Mouse (Mus musculus) hindbrain, embryonic 11.5 days (tissue): Measurements from ENCODE around the gene Mapkapk2. TPM values are rescaled to one million over a fixed set of nuclear protein-coding genes. Genes with fewer than 3 reads are reported as not detected.

ENCODE experiments used
- ATAC-seq: fragments of 200-750 bp; cut with Nextera tagmentation; 2 replicates; pipeline ENCODE4 v1.8.0; 2017; ENCODE audit warnings: mild to moderate bottlenecking, moderate TSS enrichment, moderate library complexity; ENCODE audit not compliant: low FRiP score
- DNase-seq: peaks from one replicate; pipeline ENCODE4 v3.0.0-alpha.2; 2015; ENCODE audit warnings: low spot score
- H3K27ac ChIP-seq: fragments of 300-500 bp; sonication (generic); 2 replicates; pipeline ENCODE4 v1.5.1; 2014; ENCODE audit warnings: mild to moderate bottlenecking, low read depth, low read length
- H3K27me3 ChIP-seq: fragments of 300-500 bp; sonication (generic); 2 replicates; pipeline ENCODE4 v1.6.1; 2014; ENCODE audit warnings: mild to moderate bottlenecking, low read length, moderate library complexity, mixed read lengths; ENCODE audit not compliant: control insufficient read depth, insufficient read depth
- H3K36me3 ChIP-seq: fragments of 300-500 bp; sonication (generic); 2 replicates; pipeline ENCODE4 v1.6.1; 2014; ENCODE audit warnings: mild to moderate bottlenecking, low read length, moderate library complexity, mixed read lengths; ENCODE audit not compliant: control insufficient read depth, insufficient read depth
- H3K4me1 ChIP-seq: fragments of 300-500 bp; sonication (generic); replicated peaks from 2 replicates; pipeline ENCODE4 v1.6.1; 2014; ENCODE audit warnings: low read length, mixed read lengths; ENCODE audit not compliant: control insufficient read depth, insufficient read depth
- H3K4me2 ChIP-seq: fragments of 300-500 bp; sonication (generic); replicated peaks from 2 replicates; pipeline ENCODE4 v1.6.1; 2014; ENCODE audit warnings: mild to moderate bottlenecking, low read depth, low read length
- H3K4me3 ChIP-seq: fragments of 300-500 bp; sonication (generic); 2 replicates; pipeline ENCODE4 v1.5.1; 2014; ENCODE audit warnings: low read depth, low read length
- H3K9ac ChIP-seq: fragments of 300-500 bp; sonication (generic); 2 replicates; pipeline ENCODE4 v1.6.1; 2014; ENCODE audit warnings: low read depth, low read length
- H3K9me3 ChIP-seq: fragments of 300-500 bp; sonication (generic); 2 replicates; pipeline ENCODE4 v1.6.1; 2016; ENCODE audit warnings: low read length; ENCODE audit not compliant: control insufficient read depth
- WGBS: fragments of 180-500 bp; shearing (Covaris S2); extraction: QIAGEN DNeasy Blood & Tissue Kit; methylation state at CpG from one replicate; pipeline ENCODE4 v1.1.7; 2014; 5-methylcytosine and 5-hydroxymethylcytosine counted together
- polyA plus RNA-seq: library from polyadenylated mRNA; unstranded; fragments of >200 nt; fragmentation: Nextera tagmentation; extraction: Ambion mirVana; gene quantifications from 2 replicates; pipeline ENCODE4 v1.2.1, GENCODE M21; 2014

The Mapkapk2 gene
- polyA plus RNA-seq, 1 experiment from 2014 or later = 39.8 TPM

DNA sequence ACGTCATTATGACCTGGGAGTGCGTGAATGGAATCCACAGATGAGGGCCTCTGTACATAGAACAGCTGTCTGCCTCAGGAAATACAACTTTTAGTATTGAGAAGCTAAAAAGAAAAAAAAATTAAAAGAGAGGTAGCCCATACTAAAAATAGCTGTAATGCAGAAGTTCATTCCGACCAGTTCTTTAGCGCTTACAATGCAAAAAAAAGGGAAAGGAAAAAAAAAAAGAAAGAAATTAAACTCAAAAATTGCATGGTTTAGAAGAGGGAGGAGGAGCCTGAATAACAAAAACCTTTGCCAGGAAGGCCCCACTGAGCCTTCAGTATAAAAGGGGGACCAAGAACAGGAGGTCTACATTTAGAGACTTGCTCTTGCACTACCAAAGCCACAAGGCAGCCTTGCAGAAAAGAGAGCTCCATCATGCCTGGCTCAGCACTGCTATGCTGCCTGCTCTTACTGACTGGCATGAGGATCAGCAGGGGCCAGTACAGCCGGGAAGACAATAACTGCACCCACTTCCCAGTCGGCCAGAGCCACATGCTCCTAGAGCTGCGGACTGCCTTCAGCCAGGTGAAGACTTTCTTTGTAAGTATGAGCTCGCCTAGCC lies 78.0 kb downstream of the Mapkapk2 start, which contains the start of gene Il10:
Gene Il10, plus strand, starts transcription at position 354 of the 607 bp plus-strand sequence.
- H3K9ac ChIP-seq = no peak within 1 kb of the TSS
- H3K27ac ChIP-seq = no peak within 1 kb of the TSS
- no peak within 1 kb of the TSS for H3K4me3 ChIP-seq
- DNase-seq = no peak
- no peak for ATAC-seq
- no peaks in the 10 kb centered on the region for H3K9me3 ChIP-seq
- H3K27me3 ChIP-seq = no peaks in the 10 kb centered on the region
- WGBS = 85% methylated on average over 8 of the region's 8 CpGs
- H3K4me2 ChIP-seq = no peak within 1 kb of the TSS
- H3K36me3 ChIP-seq = no peaks in the 10 kb centered on the region
- H3K4me1 ChIP-seq = no peaks in the 10 kb centered on the region

DNA sequence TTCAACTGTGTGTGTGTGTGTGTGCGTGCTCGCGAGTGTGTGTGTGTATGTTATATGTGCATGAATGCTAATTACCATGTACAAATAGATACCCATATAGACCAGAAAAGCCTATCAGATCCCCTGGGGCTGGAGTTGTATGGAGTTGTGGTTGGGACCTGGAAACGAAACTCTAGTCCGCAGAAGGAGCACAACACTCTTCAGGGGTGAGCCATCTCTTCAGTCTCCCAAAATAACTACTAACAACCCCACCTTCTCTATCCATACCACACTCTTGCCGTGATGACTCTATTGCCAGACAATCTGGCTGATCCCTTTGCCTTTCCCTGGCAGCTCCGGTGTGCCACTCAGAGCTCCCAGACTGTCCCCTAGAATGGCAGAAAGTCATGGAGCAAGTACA lies 81.7 kb downstream of the Mapkapk2 start:
- ATAC-seq (no peak), DNase-seq (no peak)
- no peak overlapping the region for H3K9ac ChIP-seq
- H3K36me3 ChIP-seq = no peaks in the 10 kb centered on the region
- 94% methylated on average over 7 of the region's 7 CpGs for WGBS
- H3K4me1 ChIP-seq = no peaks in the 10 kb centered on the region
- no peak overlapping the region for H3K4me2 ChIP-seq
- no peaks in the 10 kb centered on the region for H3K9me3 ChIP-seq
- no peak overlapping the region for H3K4me3 ChIP-seq
- H3K27me3 ChIP-seq = no peaks in the 10 kb centered on the region
- H3K27ac ChIP-seq = no peak overlapping the region

DNA sequence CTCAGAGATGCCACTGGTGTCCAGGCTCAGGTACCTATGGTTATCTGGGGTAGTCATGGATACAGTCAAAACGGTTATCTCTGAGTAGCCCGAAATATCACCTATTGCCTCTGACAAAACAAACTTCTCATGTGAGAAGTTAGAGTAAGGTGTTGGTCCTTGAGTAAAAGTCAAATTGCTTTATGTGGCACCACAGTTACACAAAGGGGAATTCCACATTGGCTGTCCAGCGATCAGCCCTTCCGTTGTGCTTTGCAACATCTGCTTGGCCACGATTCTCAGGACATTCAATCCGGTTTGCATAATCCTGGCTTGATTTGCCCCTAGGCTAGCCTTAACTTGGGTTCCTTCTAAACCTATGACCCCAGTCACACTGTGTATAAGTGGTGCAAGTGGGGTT lies 82.3 kb downstream of the Mapkapk2 start:
- Histone ChIP-seq H3K4me2 (no peak overlapping the region), H3K27ac (no peak overlapping the region), H3K27me3 (no peaks in the 10 kb centered on the region), H3K9me3 (no peaks in the 10 kb centered on the region), H3K36me3 (no peaks in the 10 kb centered on the region), H3K9ac (no peak overlapping the region), H3K4me1 (no peaks in the 10 kb centered on the region), H3K4me3 (no peak overlapping the region)
- ATAC-seq (no peak), DNase-seq (no peak)
- WGBS = 90% methylated on average over 6 of the region's 6 CpGs

DNA sequence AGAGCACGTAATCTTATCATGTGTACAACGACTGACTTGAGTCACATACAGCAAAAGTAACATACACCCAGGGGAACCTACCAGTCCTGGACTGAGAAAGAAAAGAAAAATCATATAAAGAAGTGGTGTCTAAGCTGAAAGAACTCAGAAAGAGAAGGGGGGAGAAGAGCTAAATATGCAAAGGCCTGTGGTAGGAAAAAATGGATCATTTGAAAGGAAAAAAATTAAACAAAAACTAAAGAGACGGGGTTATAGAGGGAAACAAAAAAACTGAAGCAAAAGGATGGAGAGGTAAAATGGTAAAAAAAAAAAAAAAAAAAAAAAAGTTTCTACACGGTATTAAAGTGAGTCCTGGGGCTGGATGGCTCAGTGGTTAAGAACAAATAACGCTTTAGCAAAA lies 83.7 kb downstream of the Mapkapk2 start:
- WGBS = 92% methylated on average over 5 of the region's 5 CpGs
- no peaks in the 10 kb centered on the region for H3K9me3 ChIP-seq
- H3K4me1 ChIP-seq = no peaks in the 10 kb centered on the region
- no peaks in the 10 kb centered on the region for H3K36me3 ChIP-seq
- ATAC-seq (no peak), DNase-seq (no peak)
- no peak overlapping the region for H3K9ac ChIP-seq
- no peak overlapping the region for H3K4me3 ChIP-seq
- no peak overlapping the region for H3K27ac ChIP-seq
- no peak overlapping the region for H3K4me2 ChIP-seq
- no peaks in the 10 kb centered on the region for H3K27me3 ChIP-seq

DNA sequence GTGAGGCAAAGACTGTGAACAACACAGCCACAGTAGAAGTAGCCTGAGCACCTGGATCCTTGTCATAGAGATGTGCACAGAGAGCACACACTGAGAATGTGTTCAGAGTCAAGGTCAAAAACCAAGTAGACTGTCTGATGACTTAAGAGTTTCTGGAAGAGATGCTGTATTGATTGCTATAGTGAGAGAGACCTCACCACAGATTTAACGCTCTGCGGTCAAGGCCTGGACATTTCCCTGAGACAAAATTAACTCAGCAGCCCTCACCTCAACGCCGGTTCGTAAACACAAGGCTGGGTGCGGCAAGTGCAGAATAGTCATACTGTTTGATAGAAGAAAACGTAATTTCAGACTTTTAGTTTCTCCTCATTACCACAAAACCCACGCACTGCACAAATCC lies 85.1 kb downstream of the Mapkapk2 start:
- H3K27ac ChIP-seq = no peak overlapping the region
- H3K4me1 ChIP-seq = no peaks in the 10 kb centered on the region
- no peaks in the 10 kb centered on the region for H3K27me3 ChIP-seq
- H3K4me3 ChIP-seq = no peak overlapping the region
- no peak overlapping the region for H3K9ac ChIP-seq
- WGBS = 96% methylated on average over 8 of the region's 8 CpGs
- no peaks in the 10 kb centered on the region for H3K9me3 ChIP-seq
- no peak for ATAC-seq
- H3K36me3 ChIP-seq = no peaks in the 10 kb centered on the region
- no peak overlapping the region for H3K4me2 ChIP-seq
- no peak for DNase-seq

DNA sequence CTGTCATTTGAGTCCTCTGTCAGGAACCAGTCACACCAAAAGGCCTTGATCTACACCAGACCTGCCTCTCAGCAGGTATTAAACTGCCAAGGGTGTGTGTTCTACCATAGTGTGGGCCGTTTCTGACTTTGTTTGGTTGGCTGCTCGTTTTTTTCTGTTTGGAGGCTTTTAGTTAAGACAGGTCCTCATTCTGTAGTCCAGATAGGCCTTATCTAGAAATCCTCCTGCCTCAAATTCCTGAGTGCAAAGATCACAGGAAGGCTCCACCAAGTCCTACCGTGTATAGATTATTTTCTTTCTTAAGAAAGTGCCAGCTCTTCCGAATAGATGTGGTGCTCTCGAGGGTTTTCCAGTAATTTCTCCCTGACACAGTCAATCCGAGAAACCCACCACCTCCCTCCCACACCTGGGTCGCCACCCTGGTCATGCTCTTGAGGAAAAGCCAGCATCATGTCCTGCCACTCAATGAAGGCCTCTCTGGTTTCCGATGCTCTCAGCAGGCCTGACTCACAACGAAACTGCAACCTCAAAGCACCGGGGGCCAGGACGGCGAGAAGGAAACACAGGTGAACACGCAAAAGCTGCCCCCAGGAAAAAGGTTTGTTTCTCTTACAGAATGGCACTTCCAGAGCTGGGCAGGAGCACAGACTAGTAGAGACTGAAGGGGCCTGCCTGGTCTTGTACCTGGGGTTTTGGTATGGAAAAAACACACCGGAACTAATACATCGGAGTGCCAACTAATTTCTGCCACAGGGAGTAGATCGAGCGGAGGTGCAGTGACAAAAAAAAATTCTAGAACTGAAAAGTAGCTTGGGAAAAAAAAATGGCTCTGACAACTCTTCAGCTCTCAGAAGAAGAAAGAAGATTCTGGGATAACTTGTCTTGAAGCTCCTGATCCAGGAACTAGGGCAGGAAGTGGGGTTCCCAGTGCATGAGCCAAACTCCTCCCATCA lies 87.1 kb downstream of the Mapkapk2 start:
- Histone ChIP-seq H3K4me2 (no peak overlapping the region), H3K27me3 (no peaks in the 10 kb centered on the region), H3K4me3 (no peak overlapping the region), H3K27ac (no peak overlapping the region), H3K4me1 (no peaks in the 10 kb centered on the region), H3K36me3 (no peaks in the 10 kb centered on the region), H3K9ac (no peak overlapping the region), H3K9me3 (no peaks in the 10 kb centered on the region)
- no peak for DNase-seq
- 88% methylated on average over 17 of the region's 17 CpGs for WGBS
- ATAC-seq = no peak

DNA sequence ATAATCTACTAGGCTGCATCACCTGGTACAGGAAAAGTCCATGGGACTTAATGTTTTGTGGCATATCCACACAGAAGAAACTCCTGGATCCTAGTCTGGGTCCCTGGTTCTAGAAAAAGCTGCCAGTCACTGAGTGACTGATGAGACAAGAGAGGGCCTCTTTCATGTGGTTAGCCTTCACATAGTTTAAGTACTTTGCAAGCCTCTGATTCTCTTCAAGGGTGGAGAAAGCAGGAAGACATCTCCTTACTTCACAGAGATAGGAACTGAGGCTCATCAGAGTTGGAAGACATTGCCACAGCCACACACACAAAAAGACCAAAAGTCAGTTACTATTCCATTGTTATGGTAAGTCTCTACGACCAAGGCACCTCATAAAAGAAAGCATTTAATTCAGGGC lies 91.6 kb downstream of the Mapkapk2 start:
- Histone ChIP-seq H3K27me3 (no peaks in the 10 kb centered on the region), H3K36me3 (no peaks in the 10 kb centered on the region), H3K9me3 (no peaks in the 10 kb centered on the region), H3K4me1 (no peaks in the 10 kb centered on the region), H3K9ac (no peak overlapping the region), H3K4me3 (no peak overlapping the region), H3K4me2 (no peak overlapping the region), H3K27ac (no peak overlapping the region)
- ATAC-seq = no peak
- DNase-seq = no peak
- 69% methylated on average over 1 of the region's 1 CpGs for WGBS
